Mouse (Mus musculus): Measurements from ENCODE around the gene Cdca8. TPM values are rescaled to one million over a fixed set of nuclear protein-coding genes. Genes with fewer than 3 reads are reported as not detected.
"Not testable (repeated sequence)": the region's sequence is repeated elsewhere in the genome, so short reads cannot be mapped to it uniquely, and the experiment has no call there.

The Cdca8 gene
- polyA plus RNA-seq (2012; ENCODE audit: insufficient read depth, insufficient read length, missing spikeins): 47.0 and 53.4 TPM in 2 replicates

- H3K4me1 ChIP-seq (ENCODE audit: control insufficient read depth, insufficient read depth, low read length); H3K27ac ChIP-seq (ENCODE audit: insufficient read depth, low read depth, low read length): not testable (repeated sequence)
- H3K4me3 ChIP-seq (ENCODE audit: insufficient read depth, low read length): 0 out of 2 replicates have a peak within 1 kb of the TSS, but pooled peaks have one; percentile 10
Measured at GRCm38 (mm10) chr4:124939211-124939610, at the start of gene Cdca8. Gene Cdca8, minus strand, starts transcription at chr4:124939311.

GRCm38 (mm10) chr4:124988382-124988781 is 49.3 kb upstream of the Cdca8 start:
- H3K4me1 ChIP-seq (ENCODE audit: control insufficient read depth, insufficient read depth, low read length): peaks cover 10% of the 10 kb centered on the region; the same call in 1 of the 2 replicates
- TF ChIP-seq CTCF (IDR thresholded peaks at IDR 0.05; ENCODE audit: low read depth, low read length): no peak
- TF ChIP-seq POLR2A (IDR thresholded peaks at IDR 0.05; ENCODE audit: borderline replicate concordance, low read depth, low read length): no peak

DNA sequence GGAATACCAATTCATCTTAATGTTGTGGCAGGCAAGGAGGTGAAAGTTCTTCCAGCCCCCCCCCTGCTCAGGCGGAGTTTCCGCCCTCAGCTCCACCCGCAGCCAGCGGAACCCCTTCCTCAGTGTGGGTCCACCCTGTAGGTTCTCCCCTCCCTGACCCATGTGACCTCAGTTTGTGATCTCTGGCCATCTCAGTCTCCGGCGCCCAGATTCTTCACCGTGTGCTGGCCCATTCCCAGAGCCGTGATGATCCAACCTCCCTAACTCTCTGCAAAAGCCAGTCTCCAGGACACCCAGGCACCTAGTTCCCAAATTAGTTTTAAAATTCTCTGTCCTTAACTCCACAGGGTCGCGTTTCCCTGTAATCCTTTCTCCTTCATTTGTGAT is 48.6 kb upstream of the Cdca8 start:
- Histone ChIP-seq H3K27ac (ENCODE audit: insufficient read depth, low read depth, low read length) (no peak overlapping the region), H3K4me1 (ENCODE audit: control insufficient read depth, insufficient read depth, low read length) (peaks cover 10% of the 10 kb centered on the region; the same call in 1 of the 2 replicates), H3K4me3 (ENCODE audit: insufficient read depth, low read length) (no peak overlapping the region)
- TF ChIP-seq POLR2A (IDR thresholded peaks at IDR 0.05; ENCODE audit: borderline replicate concordance, low read depth, low read length) (no peak), CTCF (IDR thresholded peaks at IDR 0.05; ENCODE audit: low read depth, low read length) (no peak)

More at GRCm38 (mm10) chr4:124988382-124988781, 49.3 kb upstream of the Cdca8 start:
- H3K4me3 ChIP-seq (ENCODE audit: insufficient read depth, low read length): no peak overlapping the region
- no peak overlapping the region for H3K27ac ChIP-seq (ENCODE audit: insufficient read depth, low read depth, low read length)

DNA sequence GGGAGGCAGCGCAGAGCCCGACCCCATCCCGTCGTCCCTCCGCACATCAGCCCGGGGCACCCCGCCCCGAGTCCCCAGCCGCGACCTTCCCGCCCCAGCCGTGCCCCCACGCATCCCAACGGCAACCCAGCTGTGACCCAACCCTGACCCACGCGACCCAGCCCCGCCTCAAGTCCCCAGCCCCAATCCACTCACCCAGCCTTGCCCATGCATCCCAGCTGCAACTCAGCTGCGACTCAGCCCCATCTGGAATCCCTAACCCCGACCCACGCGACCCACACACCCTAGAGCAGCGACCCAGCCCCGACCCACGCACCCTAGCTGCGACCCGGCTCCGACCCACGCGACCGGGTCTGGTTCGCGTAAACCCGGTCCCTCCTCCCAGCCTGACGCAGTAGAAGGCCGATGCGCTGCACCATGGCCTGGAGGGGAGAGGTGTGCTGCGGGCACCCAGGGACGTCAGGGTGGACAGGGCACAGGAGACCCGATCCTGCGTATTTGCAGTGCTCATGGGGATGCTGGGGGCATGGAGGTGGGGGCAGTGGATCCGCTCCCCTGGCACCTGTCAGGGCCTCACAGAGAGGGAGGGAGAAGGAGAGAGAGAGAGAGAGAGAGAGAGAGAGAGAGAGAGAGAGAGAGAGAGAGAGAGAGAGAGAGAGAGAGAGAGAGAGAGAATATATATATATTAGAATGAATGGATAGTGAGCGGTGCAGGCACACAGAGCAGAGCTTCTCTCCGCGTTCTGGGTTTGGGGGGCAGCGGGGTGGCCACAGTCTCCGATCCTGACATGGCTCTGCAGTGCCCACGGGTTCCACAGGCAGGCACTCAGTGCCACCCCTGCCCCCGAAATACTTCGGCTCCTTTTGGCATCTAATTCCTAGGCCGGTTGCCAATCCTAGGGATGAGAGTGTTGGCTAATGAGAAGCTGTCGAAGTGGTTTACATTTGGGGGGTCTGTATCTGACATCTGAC is 47.9 kb upstream of the Cdca8 start:
- peaks cover 10% of the 10 kb centered on the region; the same call in 1 of the 2 replicates for H3K4me1 ChIP-seq (ENCODE audit: control insufficient read depth, insufficient read depth, low read length)
- no peak for TF ChIP-seq POLR2A (IDR thresholded peaks at IDR 0.05; ENCODE audit: borderline replicate concordance, low read depth, low read length)
- TF ChIP-seq CTCF (IDR thresholded peaks at IDR 0.05; ENCODE audit: low read depth, low read length): no peak
- H3K4me3 ChIP-seq (ENCODE audit: insufficient read depth, low read length): peak overlapping the region; percentile 31; the same call in 1 of the 2 replicates
- H3K27ac ChIP-seq (ENCODE audit: insufficient read depth, low read depth, low read length): no peak overlapping the region

GRCm38 (mm10) chr4:124985671-124986602 is 46.8 kb upstream of the Cdca8 start, which contains the start of gene Rspo1:
Gene Rspo1, plus strand, starts transcription at chr4:124986430.
- Histone ChIP-seq H3K4me1 (ENCODE audit: control insufficient read depth, insufficient read depth, low read length) (peaks cover 5% of the 10 kb centered on the region; the same call in 1 of the 2 replicates), H3K4me3 (ENCODE audit: insufficient read depth, low read length) (peak within 1 kb of the TSS; percentile 31; the same call in 1 of the 2 replicates), H3K27ac (ENCODE audit: insufficient read depth, low read depth, low read length) (no peak within 1 kb of the TSS)
- TF ChIP-seq POLR2A (IDR thresholded peaks at IDR 0.05; ENCODE audit: borderline replicate concordance, low read depth, low read length) (no peak), CTCF (IDR thresholded peaks at IDR 0.05; ENCODE audit: low read depth, low read length) (no peak)

DNA sequence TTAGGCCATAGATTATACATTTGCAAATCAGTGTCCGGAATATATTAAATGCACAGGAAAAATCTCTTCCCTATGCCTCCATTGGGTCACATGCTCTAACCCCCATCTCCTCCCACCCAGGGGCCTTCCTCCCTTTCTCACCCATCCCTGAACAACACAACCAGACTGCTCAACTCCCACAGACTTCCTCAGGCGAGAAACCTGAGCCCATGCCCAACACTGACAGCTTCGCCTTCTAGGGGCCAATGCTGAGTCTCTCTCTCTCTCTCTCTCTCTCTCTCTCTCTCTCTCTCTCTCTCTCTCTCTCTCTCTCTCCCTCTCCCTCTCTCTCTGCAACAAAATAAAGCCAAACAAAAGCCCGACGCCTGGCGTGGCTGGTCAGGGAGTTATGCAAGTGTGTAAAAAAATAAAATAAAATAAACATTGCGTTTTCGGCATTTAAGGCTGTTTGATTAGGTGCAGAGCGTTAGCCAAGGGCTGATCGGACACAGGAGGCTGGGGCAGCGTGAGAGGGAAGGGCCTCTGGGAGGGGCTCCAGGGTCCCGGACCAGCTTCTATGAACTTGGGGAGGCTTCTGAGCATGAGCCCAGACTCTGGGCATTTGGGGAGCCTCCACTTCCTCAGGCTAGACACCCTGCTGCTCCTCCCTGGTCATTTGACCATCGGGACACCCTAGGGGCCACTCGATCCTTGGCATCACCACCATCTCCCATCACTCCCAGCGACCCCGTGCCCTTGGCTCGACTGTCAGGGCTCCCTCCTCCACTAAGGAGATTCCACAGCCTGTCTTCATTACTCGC is 46.0 kb upstream of the Cdca8 start:
- TF ChIP-seq CTCF (IDR thresholded peaks at IDR 0.05; ENCODE audit: low read depth, low read length) (no peak), POLR2A (IDR thresholded peaks at IDR 0.05; ENCODE audit: borderline replicate concordance, low read depth, low read length) (no peak)
- no peak overlapping the region for H3K4me3 ChIP-seq (ENCODE audit: insufficient read depth, low read length)
- H3K27ac ChIP-seq (ENCODE audit: insufficient read depth, low read depth, low read length): no peak overlapping the region

DNA sequence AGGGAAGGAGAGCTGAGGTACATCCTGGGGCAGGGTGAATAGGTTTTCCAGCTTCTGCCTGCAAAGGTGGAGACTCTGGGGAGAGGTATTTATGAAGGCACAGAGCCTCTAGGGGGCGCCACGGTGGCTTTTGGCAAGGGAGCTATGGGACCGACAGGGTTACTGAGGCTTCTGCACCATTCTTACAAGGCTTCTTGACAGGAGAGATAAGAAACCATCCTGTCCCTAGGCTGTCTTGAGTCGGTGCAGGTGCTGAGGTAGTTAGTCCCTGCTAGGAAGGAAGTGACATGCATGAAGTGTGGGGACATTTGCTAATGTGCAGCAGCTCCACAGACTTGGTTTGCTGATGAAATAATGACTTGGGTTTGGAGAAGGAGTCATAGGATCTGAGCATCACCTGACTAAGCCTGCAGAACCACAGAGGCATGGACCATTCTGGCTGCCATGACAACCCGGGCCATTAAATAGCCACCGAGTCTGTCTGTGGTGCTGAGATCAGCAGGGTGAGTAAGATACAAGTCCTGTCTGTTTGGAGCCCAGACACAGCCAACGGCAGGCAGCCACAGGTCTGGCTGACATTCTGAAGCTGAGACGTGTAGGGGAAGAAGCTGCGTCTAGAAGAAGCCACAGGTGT is 44.9 kb upstream of the Cdca8 start:
- no peak overlapping the region for H3K27ac ChIP-seq (ENCODE audit: insufficient read depth, low read depth, low read length)
- H3K4me1 ChIP-seq (ENCODE audit: control insufficient read depth, insufficient read depth, low read length): no peaks in the 10 kb centered on the region
- H3K4me3 ChIP-seq (ENCODE audit: insufficient read depth, low read length): no peak overlapping the region
- no peak for TF ChIP-seq POLR2A (IDR thresholded peaks at IDR 0.05; ENCODE audit: borderline replicate concordance, low read depth, low read length)
- peak; percentile 75 for TF ChIP-seq CTCF (IDR thresholded peaks at IDR 0.05; ENCODE audit: low read depth, low read length)

More for the DNA sequence above, 46.0 kb upstream of the Cdca8 start:
- H3K4me1 ChIP-seq (ENCODE audit: control insufficient read depth, insufficient read depth, low read length): peaks cover 3% of the 10 kb centered on the region; the same call in 1 of the 2 replicates

DNA sequence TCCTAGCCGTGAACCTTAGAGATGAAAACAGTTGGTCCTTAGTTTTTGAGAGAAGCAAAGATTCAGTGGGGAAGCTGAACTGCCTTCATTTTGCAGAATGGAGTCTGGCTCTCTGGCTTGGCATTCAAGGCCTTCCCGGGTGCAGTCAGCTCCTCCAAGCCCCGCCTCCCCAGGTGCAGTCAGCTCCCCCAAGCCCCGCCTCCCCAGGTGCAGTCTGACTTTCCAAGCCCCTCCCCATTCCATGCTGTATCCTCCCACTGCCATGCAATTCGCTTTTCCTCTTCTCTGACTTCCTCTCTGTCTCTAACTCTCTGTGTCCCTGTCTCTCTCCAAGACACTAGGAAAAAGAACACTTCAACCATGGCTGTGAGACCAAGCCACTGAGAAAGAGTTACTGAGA is 39.1 kb upstream of the Cdca8 start:
- H3K4me1 ChIP-seq (ENCODE audit: control insufficient read depth, insufficient read depth, low read length): no peaks in the 10 kb centered on the region
- H3K4me3 ChIP-seq (ENCODE audit: insufficient read depth, low read length): no peak overlapping the region
- TF ChIP-seq POLR2A (IDR thresholded peaks at IDR 0.05; ENCODE audit: borderline replicate concordance, low read depth, low read length) (no peak), CTCF (IDR thresholded peaks at IDR 0.05; ENCODE audit: low read depth, low read length) (no peak)
- no peak overlapping the region for H3K27ac ChIP-seq (ENCODE audit: insufficient read depth, low read depth, low read length)

Data from bone marrow macrophage, adult 2 months (primary cell).